Mouse (Mus musculus): ENCODE measurements around the gene Prr5. TPM values are rescaled to one million over a fixed set of nuclear protein-coding genes. Genes with fewer than 3 reads are reported as not detected.
A peak's percentile ranks its signal among the peaks of the same experiment; 100 is the strongest.

The Prr5 gene
- polyA plus RNA-seq, 1 experiment from 2014 or later, result 18.3 TPM

- Histone ChIP-seq H3K27ac (no peak overlapping the region), H3K4me3 (no peak overlapping the region)
- no peak for ATAC-seq (ENCODE audit: low FRiP score)
Observed at GRCm38 (mm10) chr15:84639451-84640136, 29.8 kb upstream of the Prr5 start.

DNA sequence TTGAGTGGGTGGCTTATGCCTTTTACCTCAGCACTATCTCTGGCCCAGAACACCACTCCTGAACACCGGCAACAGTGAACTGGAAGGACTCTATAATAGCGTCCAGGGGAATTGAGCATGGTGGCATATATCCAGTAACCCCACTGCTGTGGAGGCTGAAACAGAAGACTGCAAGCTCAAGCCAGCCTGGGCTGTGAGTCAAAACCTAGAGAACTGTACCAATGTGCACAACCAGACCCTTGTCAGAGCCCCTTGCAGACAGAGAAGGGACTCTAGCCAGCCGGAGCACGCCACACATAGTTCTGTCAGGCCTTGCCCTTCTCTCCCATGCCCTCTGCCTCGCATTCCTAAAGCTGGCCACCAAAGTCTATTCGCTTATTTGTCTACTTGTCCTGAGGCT is 28.7 kb upstream of the Prr5 start:
- no peak overlapping the region for H3K4me2 ChIP-seq
- H3K27me3 ChIP-seq, result no peaks in the 10 kb centered on the region
- H3K27ac ChIP-seq, result no peak overlapping the region
- no peak overlapping the region for H3K4me3 ChIP-seq
- no peak overlapping the region for H3K9ac ChIP-seq
- 0 out of 2 replicates have a peak, but pooled peaks cover 2% of the 10 kb centered on the region for H3K9me3 ChIP-seq
- no peaks in the 10 kb centered on the region for H3K36me3 ChIP-seq
- peaks cover 5% of the 10 kb centered on the region; the same call in 1 of the 2 replicates for H3K4me1 ChIP-seq (replicated peaks)
- ATAC-seq (ENCODE audit: low FRiP score), result no peak
- WGBS, result 80% methylated on average over 6 of the region's 6 CpGs

More at GRCm38 (mm10) chr15:84639451-84640136, 29.8 kb upstream of the Prr5 start:
- 47% methylated on average over 6 of the region's 6 CpGs for WGBS
- H3K27me3 ChIP-seq, result no peaks in the 10 kb centered on the region
- peaks cover 5% of the 10 kb centered on the region; the same call in 1 of the 2 replicates for H3K4me1 ChIP-seq (replicated peaks)
- no peaks in the 10 kb centered on the region for H3K36me3 ChIP-seq
- no peak overlapping the region for H3K9ac ChIP-seq
- no peak overlapping the region for H3K4me2 ChIP-seq
- H3K9me3 ChIP-seq, result no peaks in the 10 kb centered on the region

- H3K4me3 ChIP-seq, result no peak overlapping the region
- H3K27ac ChIP-seq, result no peak overlapping the region
- H3K36me3 ChIP-seq, result no peaks in the 10 kb centered on the region
- 0 out of 2 replicates have a peak, but pooled peaks cover 2% of the 10 kb centered on the region for H3K9me3 ChIP-seq
- 60% methylated on average over 5 of the region's 5 CpGs for WGBS
- no peak overlapping the region for H3K4me2 ChIP-seq
- H3K27me3 ChIP-seq, result no peaks in the 10 kb centered on the region
- H3K9ac ChIP-seq, result no peak overlapping the region
- peaks cover 5% of the 10 kb centered on the region; the same call in 1 of the 2 replicates for H3K4me1 ChIP-seq (replicated peaks)
- no peak for ATAC-seq (ENCODE audit: low FRiP score)
Observed at GRCm38 (mm10) chr15:84641127-84641526, 28.3 kb upstream of the Prr5 start.

DNA sequence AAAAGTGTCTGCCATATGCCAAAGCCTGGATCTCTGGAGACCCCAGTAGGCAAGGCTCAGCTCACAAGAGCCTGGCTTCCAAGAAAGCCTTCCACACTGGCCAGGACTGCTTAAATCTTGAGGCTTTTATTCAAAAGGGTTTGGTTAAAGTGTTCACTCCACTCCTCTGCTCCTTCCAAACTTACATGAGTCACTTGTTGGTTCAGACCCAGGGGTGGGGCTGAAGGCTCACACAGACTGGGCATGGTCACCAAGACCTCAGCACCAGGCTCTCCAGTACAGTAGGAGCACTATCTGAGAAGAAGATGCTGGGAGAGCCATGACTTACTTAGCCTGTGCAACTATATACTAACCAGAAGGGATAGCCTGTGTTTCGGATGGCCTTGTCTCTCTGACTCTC is 27.5 kb upstream of the Prr5 start:
- WGBS, result 96% methylated on average over 1 of the region's 1 CpGs

GRCm38 (mm10) chr15:84643178-84643577 is 26.2 kb upstream of the Prr5 start:
- peak overlapping the region; percentile 18; the same call in 1 of the 2 replicates for H3K27ac ChIP-seq
- no peak for ATAC-seq (ENCODE audit: low FRiP score)
- 26% methylated on average over 1 of the region's 1 CpGs for WGBS
- no peak overlapping the region for H3K4me2 ChIP-seq
- peaks cover 5% of the 10 kb centered on the region; the same call in 1 of the 2 replicates for H3K4me1 ChIP-seq (replicated peaks)
- H3K9me3 ChIP-seq, result 0 out of 2 replicates have a peak, but pooled peaks cover 10% of the 10 kb centered on the region
- no peak overlapping the region for H3K9ac ChIP-seq
- H3K27me3 ChIP-seq, result no peaks in the 10 kb centered on the region
- H3K4me3 ChIP-seq, result no peak overlapping the region
- H3K36me3 ChIP-seq, result no peaks in the 10 kb centered on the region

More for the DNA sequence above, 27.5 kb upstream of the Prr5 start:
- Histone ChIP-seq H3K9me3 (0 out of 2 replicates have a peak, but pooled peaks cover 3% of the 10 kb centered on the region), H3K36me3 (no peaks in the 10 kb centered on the region), H3K4me1 (replicated peaks) (peaks cover 5% of the 10 kb centered on the region; the same call in 1 of the 2 replicates), H3K27me3 (no peaks in the 10 kb centered on the region), H3K9ac (no peak overlapping the region), H3K27ac (no peak overlapping the region), H3K4me3 (no peak overlapping the region), H3K4me2 (no peak overlapping the region)
- no peak for ATAC-seq (ENCODE audit: low FRiP score)

- Histone ChIP-seq H3K4me2 (no peak overlapping the region), H3K36me3 (no peaks in the 10 kb centered on the region), H3K9me3 (0 out of 2 replicates have a peak, but pooled peaks cover 8% of the 10 kb centered on the region), H3K4me1 (replicated peaks) (peaks cover 25% of the 10 kb centered on the region), H3K4me3 (no peak overlapping the region), H3K9ac (no peak overlapping the region), H3K27ac (no peak overlapping the region), H3K27me3 (no peaks in the 10 kb centered on the region)
- ATAC-seq (ENCODE audit: low FRiP score), result no peak
- whole genome bisulfite sequencing, result 93% methylated on average over 6 of the region's 6 CpGs
Observed at GRCm38 (mm10) chr15:84651481-84651880, 17.9 kb upstream of the Prr5 start.

- Histone ChIP-seq H3K4me2 (peak overlapping the region; percentile 53; the same call in 1 of the 2 replicates), H3K27ac (peak overlapping the region; percentile 97; the same call in 1 of the 2 replicates)
- ATAC-seq (ENCODE audit: low FRiP score), result no peak
Observed at GRCm38 (mm10) chr15:84653151-84653550, 16.3 kb upstream of the Prr5 start.

GRCm38 (mm10) chr15:84653979-84654966 is 15.1 kb upstream of the Prr5 start:
- Histone ChIP-seq H3K4me3 (peak overlapping the region; percentile 40), H3K4me2 (peak overlapping the region; percentile 53), H3K4me1 (replicated peaks) (peaks cover 38% of the 10 kb centered on the region), H3K9me3 (no peaks in the 10 kb centered on the region), H3K27me3 (no peaks in the 10 kb centered on the region), H3K27ac (peak overlapping the region; percentile 97), H3K9ac (peak overlapping the region; percentile 70), H3K36me3 (no peaks in the 10 kb centered on the region)
- ATAC-seq (ENCODE audit: low FRiP score), result peak; percentile 85
- 4% methylated on average over 28 of the region's 28 CpGs for WGBS

More at GRCm38 (mm10) chr15:84653151-84653550, 16.3 kb upstream of the Prr5 start:
- Histone ChIP-seq H3K4me1 (replicated peaks) (peaks cover 35% of the 10 kb centered on the region), H3K27me3 (no peaks in the 10 kb centered on the region), H3K9ac (no peak overlapping the region), H3K4me3 (no peak overlapping the region), H3K9me3 (no peaks in the 10 kb centered on the region), H3K36me3 (no peaks in the 10 kb centered on the region)
- 91% methylated on average over 7 of the region's 7 CpGs for WGBS

GRCm38 (mm10) chr15:84654975-84655374 is 14.4 kb upstream of the Prr5 start:
- no peak for ATAC-seq (ENCODE audit: low FRiP score)
- Histone ChIP-seq H3K27me3 (no peaks in the 10 kb centered on the region), H3K27ac (peak overlapping the region; percentile 97), H3K4me2 (peak overlapping the region; percentile 53), H3K4me1 (replicated peaks) (peaks cover 38% of the 10 kb centered on the region), H3K36me3 (no peaks in the 10 kb centered on the region), H3K4me3 (no peak overlapping the region), H3K9ac (no peak overlapping the region), H3K9me3 (no peaks in the 10 kb centered on the region)
- WGBS, result 57% methylated on average over 10 of the region's 10 CpGs

GRCm38 (mm10) chr15:84656689-84657088 is 12.7 kb upstream of the Prr5 start:
- ATAC-seq (ENCODE audit: low FRiP score), result no peak
- 94% methylated on average over 3 of the region's 3 CpGs for WGBS

DNA sequence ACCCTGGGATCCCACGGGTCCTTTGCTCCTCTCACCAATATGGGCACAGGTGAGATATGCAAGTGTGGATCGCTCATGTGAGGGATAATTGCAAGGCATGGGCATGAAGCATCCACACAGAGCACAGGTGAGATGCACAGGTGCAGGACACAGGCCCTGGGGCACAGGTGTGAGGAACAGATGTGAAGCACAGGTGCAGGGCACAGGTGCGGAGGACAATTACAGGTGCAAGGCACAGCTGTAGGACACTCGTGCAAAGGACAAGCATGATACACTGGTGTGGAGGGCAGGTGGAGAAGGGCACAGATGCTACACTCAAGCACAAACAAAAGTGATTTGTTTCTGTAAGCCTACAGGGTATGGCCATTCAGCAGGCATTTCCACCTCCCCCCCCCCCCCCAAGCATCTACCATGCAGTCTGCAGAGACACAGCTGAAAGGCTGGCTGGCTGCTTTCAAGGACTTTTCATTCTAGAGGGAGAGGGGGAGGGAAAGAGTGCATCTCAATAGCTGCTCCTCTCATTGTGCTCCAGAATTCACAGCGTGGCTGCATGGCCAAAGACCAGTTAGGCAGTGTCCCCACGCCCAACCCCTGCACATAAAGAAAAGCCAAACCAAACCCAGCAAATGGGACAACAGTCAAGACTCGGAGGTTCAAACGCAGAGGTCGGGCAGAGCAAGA is 11.9 kb upstream of the Prr5 start:
- Histone ChIP-seq H3K27ac (peak overlapping the region; percentile 40; the same call in 1 of the 2 replicates), H3K9ac (no peak overlapping the region), H3K4me2 (no peak overlapping the region), H3K4me1 (replicated peaks) (peaks cover 41% of the 10 kb centered on the region), H3K4me3 (no peak overlapping the region), H3K27me3 (0 out of 2 replicates have a peak, but pooled peaks cover 4% of the 10 kb centered on the region), H3K9me3 (no peaks in the 10 kb centered on the region), H3K36me3 (no peaks in the 10 kb centered on the region)
- 42% methylated on average over 9 of the region's 9 CpGs for WGBS
- ATAC-seq (ENCODE audit: low FRiP score), result no peak

More at GRCm38 (mm10) chr15:84656689-84657088, 12.7 kb upstream of the Prr5 start:
- Histone ChIP-seq H3K27ac (no peak overlapping the region), H3K9ac (no peak overlapping the region), H3K9me3 (no peaks in the 10 kb centered on the region), H3K4me3 (no peak overlapping the region), H3K27me3 (no peaks in the 10 kb centered on the region), H3K4me1 (replicated peaks) (peaks cover 38% of the 10 kb centered on the region), H3K36me3 (no peaks in the 10 kb centered on the region), H3K4me2 (no peak overlapping the region)
